Mouse (Mus musculus) midbrain, embryonic 12.5 days (tissue): ENCODE data around the gene Eng. TPM values are rescaled to one million over a fixed set of nuclear protein-coding genes. Genes with fewer than 3 reads are reported as not detected.

Experiments
- ATAC-seq: fragments of 200-750 bp; cut with Nextera tagmentation; 2 replicates; pipeline ENCODE4 v1.8.0; 2017; ENCODE audit warnings: low read depth, moderate TSS enrichment, moderate library complexity; ENCODE audit not compliant: low FRiP score
- H3K27ac ChIP-seq: fragments of 300-500 bp; sonication (generic); replicated peaks from 2 replicates; pipeline ENCODE4 v1.5.1; 2016; ENCODE audit warnings: mild to moderate bottlenecking
- H3K27me3 ChIP-seq: fragments of 300-500 bp; sonication (generic); 2 replicates; pipeline ENCODE4 v1.6.1; 2016; ENCODE audit warnings: mild to moderate bottlenecking
- H3K36me3 ChIP-seq: fragments of 300-500 bp; sonication (generic); 2 replicates; pipeline ENCODE4 v1.6.1; 2016
- H3K4me1 ChIP-seq: fragments of 300-500 bp; sonication (generic); 2 replicates; pipeline ENCODE4 v1.6.1; 2016
- H3K4me2 ChIP-seq: fragments of 300-500 bp; sonication (generic); replicated peaks from 2 replicates; pipeline ENCODE4 v1.6.1; 2016; ENCODE audit warnings: mild to moderate bottlenecking, moderate library complexity
- H3K4me3 ChIP-seq: fragments of 300-500 bp; sonication (generic); 2 replicates; pipeline ENCODE4 v1.5.1; 2016; ENCODE audit warnings: mild to moderate bottlenecking
- H3K9ac ChIP-seq: fragments of 300-500 bp; sonication (generic); replicated peaks from 2 replicates; pipeline ENCODE4 v1.6.1; 2016; ENCODE audit warnings: mild to moderate bottlenecking, moderate library complexity
- H3K9me3 ChIP-seq: fragments of 300-500 bp; sonication (generic); 2 replicates; pipeline ENCODE4 v1.6.1; 2016; ENCODE audit warnings: mild to moderate bottlenecking
- WGBS: fragments of 180-500 bp; shearing (Covaris S2); methylation state at CpG from one replicate; pipeline ENCODE4 v1.1.7; 2016; 5-methylcytosine and 5-hydroxymethylcytosine counted together
- polyA plus RNA-seq: library from polyadenylated mRNA; unstranded; fragments of >200 nt; fragmentation: Nextera tagmentation; extraction: Ambion mirVana; gene quantifications from 2 replicates; pipeline ENCODE4 v1.2.1, GENCODE M21; 2016

Gene Eng
- polyA plus RNA-seq, 1 experiment from 2014 or later, result 29.5 TPM

DNA sequence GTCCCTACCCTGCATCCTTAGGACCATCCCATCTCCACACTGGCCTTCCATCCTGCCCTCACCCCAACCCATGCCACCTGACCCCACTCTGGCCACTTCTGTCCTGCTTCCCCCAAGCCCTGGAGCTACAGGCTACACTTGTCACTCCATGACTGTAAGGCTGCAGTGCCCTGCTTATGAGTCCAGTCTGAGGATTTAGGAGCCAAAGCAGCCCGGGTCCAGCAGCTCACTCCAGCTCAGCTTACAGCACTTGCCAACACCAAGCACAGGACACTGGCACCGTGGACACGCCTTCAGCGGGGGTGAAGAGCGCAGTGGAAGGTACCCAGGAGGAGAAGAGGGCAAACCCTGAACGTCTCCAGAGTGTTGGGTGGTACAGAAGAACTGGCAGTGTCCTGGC, 60.6 kb downstream of the Eng start:
- Histone ChIP-seq H3K4me2 (no peak overlapping the region), H3K4me1 (peaks cover 10% of the 10 kb centered on the region), H3K27ac (no peak overlapping the region), H3K4me3 (no peak overlapping the region), H3K9ac (no peak overlapping the region), H3K36me3 (peaks cover 83% of the 10 kb centered on the region), H3K9me3 (no peaks in the 10 kb centered on the region), H3K27me3 (no peaks in the 10 kb centered on the region)
- 95% methylated on average over 6 of the region's 6 CpGs for WGBS
- ATAC-seq, result no peak

DNA sequence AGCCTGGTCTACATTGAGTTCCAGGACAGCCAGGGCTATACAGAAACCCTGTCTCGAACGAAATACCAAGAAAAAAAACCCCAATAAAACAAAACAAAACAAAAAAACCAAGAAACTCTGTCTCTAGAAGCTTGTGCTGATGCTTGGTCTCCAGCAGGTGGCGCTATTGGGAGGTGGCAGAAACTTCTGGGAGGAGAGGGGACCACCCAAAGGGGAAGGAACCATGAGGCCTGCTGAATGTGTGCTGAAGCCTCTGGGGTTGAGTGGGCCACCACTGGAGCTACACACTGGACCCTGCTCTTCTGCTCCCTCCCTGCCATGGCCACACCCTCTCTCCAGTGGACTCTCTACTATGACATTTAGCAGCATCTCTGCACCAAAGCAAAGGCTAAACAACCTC, 62.2 kb downstream of the Eng start:
- ATAC-seq, result no peak
- Histone ChIP-seq H3K4me1 (peaks cover 11% of the 10 kb centered on the region), H3K27me3 (no peaks in the 10 kb centered on the region), H3K9ac (no peak overlapping the region), H3K27ac (no peak overlapping the region), H3K9me3 (no peaks in the 10 kb centered on the region), H3K36me3 (peaks cover 71% of the 10 kb centered on the region), H3K4me2 (no peak overlapping the region), H3K4me3 (no peak overlapping the region)
- 46% methylated on average over 3 of the region's 3 CpGs for WGBS

DNA sequence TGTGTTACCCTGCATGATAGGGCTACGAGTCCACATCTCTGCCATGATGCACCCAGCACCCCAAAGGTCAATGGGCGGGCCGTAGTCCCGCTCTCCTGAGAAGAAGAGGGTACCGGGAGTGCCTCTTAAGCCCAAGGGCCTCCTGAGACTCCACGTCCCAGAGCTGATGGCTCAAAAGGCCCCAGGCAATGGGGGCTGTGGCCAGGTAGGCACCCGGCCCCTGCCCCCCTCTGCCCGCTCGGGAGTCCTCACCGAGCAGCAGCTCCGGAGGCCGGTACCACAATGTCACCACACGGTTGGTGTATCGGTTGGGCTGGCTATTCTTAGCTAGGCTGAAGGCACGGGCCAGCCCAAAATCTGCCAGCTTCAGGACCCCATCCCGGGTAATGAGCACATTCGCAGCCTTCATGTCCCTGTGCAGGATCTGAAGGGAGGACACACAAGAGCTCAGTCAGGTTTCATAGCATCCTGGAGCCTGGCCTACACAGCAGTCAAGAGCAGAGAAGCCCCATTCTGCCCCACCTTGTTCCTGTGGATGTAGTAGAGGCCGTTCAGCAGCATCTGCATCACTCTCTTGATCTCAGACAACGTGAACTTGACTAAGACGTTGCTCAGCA, 63.2 kb downstream of the Eng start:
- no peaks in the 10 kb centered on the region for H3K9me3 ChIP-seq
- H3K36me3 ChIP-seq, result peaks cover 61% of the 10 kb centered on the region
- no peak overlapping the region for H3K9ac ChIP-seq
- no peak for ATAC-seq
- 94% methylated on average over 20 of the region's 20 CpGs for WGBS
- H3K4me2 ChIP-seq, result no peak overlapping the region
- no peak overlapping the region for H3K27ac ChIP-seq
- no peaks in the 10 kb centered on the region for H3K27me3 ChIP-seq
- H3K4me1 ChIP-seq, result peaks cover 17% of the 10 kb centered on the region
- no peak overlapping the region for H3K4me3 ChIP-seq

DNA sequence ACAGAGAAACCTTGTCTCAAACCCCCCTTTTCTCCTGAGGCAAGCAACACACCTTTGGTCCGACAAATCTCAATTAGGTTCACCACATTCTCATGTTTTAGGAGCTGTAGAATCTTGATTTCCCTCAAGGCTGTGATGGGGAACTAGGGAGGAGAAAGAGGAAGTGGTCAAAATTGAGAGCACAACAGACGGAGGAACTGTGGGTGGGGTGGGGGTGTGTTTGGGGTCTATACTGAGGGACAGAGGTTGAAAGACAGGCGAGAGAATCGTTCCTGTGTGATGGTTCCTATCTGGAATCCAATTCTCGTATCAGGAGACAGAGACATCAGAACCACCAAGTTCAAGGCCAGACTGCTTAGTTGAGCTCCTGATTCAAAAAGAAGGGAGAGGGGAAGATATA, 64.0 kb downstream of the Eng start:
- Histone ChIP-seq H3K4me3 (no peak overlapping the region), H3K9ac (no peak overlapping the region), H3K4me1 (peaks cover 17% of the 10 kb centered on the region), H3K36me3 (peaks cover 53% of the 10 kb centered on the region), H3K27me3 (no peaks in the 10 kb centered on the region), H3K27ac (no peak overlapping the region), H3K4me2 (no peak overlapping the region), H3K9me3 (no peaks in the 10 kb centered on the region)
- WGBS, result 86% methylated on average over 5 of the region's 5 CpGs
- no peak for ATAC-seq

DNA sequence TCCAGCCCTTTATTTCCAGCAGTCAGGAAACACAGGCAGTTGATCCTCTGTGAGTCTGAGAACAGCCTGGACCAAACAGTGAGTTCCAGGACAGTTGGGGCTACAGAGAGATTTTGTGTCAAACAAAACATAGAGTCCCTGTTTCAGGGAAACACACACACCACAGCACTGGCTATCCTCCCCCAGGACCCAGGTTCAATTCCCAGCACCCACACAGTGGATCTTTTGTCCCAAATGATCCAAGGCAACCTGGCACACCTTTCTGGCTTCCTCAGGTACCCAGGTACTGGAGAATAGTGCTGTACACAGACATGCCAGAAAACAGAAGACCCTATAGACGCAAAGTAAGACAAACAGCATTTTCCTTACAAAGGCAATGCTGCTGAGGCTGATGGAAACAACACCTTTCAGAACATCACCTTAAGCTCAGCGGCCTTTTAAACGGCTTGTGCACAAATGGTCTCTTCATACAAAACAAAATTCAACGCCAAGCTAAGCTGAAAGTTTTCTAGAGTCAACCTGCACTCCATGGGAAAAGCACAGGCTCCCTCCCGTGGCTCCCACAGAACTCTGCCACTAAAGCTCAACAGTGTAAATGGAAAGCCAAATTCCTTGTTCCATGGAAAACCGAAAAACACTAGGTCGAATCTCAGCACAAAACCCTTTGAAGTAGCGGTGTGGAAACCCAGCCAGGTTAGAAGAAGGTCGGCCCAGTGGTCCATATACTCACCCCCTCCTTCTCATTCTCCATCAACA, 65.1 kb downstream of the Eng start:
- peaks cover 42% of the 10 kb centered on the region for H3K36me3 ChIP-seq
- H3K4me3 ChIP-seq, result peak overlapping the region; percentile 95
- peak overlapping the region; percentile 98; the same call in 1 of the 2 replicates for H3K27ac ChIP-seq
- no peaks in the 10 kb centered on the region for H3K27me3 ChIP-seq
- 33% methylated on average over 9 of the region's 9 CpGs for WGBS
- ATAC-seq, result no peak
- H3K4me1 ChIP-seq, result peaks cover 17% of the 10 kb centered on the region
- H3K4me2 ChIP-seq, result peak overlapping the region; percentile 99
- no peaks in the 10 kb centered on the region for H3K9me3 ChIP-seq
- peak overlapping the region; percentile 84 for H3K9ac ChIP-seq

DNA sequence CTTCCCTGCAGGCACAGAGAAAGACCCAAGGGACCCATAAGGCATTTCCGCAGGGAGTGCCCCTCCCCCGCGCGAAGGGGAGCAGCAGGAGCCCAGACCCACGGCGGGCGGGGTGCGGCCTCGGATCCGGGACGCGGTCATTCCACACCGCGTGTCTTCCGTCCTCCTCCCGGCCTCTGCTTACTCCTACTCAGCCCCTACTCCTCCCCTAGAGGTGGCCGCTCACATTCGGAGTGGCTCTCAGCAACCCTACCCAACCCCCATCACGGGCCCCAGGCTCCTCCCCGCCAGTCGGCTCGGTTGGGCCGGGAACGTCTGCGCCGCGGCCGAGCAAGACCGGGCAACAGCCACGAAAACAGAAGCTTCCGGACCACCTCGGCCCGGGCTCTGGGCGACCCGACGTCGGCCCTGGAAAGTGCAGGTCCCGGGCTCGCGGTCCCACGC, 65.7 kb downstream of the Eng start:
- no peaks in the 10 kb centered on the region for H3K9me3 ChIP-seq
- ATAC-seq, result peak; percentile 38
- H3K4me2 ChIP-seq, result peak overlapping the region; percentile 99
- no peaks in the 10 kb centered on the region for H3K27me3 ChIP-seq
- under 1% methylated on average over 41 of the region's 41 CpGs for WGBS
- peak overlapping the region; percentile 98 for H3K27ac ChIP-seq
- peak overlapping the region; percentile 84 for H3K9ac ChIP-seq
- H3K36me3 ChIP-seq, result peaks cover 36% of the 10 kb centered on the region
- H3K4me3 ChIP-seq, result peak overlapping the region; percentile 95
- peaks cover 17% of the 10 kb centered on the region for H3K4me1 ChIP-seq

DNA sequence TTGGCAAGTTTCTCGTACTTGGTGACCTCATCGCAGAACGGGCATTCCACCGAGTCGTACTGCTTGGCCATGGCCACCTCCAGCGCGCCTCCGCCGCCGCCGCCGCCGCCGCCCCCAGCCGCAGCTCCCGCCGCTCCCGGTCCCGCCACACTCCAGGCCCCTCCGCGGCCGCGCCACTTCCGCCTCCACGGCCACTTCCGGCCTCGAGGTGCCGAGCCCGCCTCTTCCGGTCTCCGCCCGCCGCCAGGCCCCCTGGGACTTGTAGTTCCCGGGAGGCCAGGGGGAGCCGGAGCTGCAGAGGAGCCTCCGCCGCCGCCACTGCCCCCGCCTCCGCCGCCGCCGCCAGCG, 66.2 kb downstream of the Eng start:
- WGBS, result 0% methylated on average over 27 of the region's 44 CpGs
- Histone ChIP-seq H3K36me3 (peaks cover 31% of the 10 kb centered on the region), H3K4me3 (peak overlapping the region; percentile 95), H3K9me3 (no peaks in the 10 kb centered on the region), H3K4me2 (peak overlapping the region; percentile 99), H3K4me1 (peaks cover 17% of the 10 kb centered on the region), H3K27ac (peak overlapping the region; percentile 98), H3K27me3 (no peaks in the 10 kb centered on the region), H3K9ac (peak overlapping the region; percentile 84)
- peak; percentile 85 for ATAC-seq

DNA sequence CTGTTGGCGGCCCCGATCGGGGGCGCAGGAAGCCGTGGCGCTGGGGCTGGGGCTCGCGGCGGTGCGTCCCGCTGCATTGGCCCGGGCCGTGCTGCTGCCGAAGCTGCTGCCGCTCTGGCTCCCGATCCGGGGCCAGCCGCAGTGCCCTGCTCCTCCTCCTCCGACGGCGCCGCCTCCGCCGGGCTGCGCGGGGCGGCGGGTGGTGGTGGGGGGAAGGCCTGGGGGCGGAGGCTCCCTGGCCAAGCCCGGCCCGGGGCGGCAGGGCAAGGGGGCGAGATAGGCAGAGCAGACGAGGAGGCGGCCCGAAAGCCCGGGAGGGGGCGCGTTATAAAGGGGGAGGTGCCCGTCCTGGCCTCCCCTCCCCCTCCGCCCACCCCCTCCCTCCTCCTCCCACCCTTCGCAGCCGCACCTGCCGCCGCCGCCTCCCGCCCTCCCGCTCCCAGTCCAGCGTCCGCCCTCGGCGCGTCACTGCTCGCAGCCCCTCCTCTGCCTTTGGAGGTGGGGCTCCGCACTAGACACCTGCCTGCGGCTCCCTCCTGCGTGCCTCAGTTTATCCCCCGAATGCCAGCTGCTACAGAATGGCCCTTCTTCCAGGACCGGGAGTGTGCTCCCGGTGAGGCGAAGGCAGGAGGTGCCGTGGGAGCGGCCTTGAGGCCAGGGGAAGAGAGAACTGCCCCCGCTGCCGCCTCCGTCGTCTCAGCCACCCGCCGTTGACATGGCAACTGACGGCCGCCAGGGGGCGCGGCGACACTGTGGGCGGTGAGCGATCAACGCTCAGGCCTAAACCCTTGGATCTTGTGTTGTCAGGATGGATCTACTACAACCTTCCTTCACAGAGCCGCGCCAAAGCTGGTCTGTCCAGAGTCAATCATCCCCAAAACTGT, 66.8 kb downstream of the Eng start, which contains the start of gene Cdk9:
TSS of gene Cdk9 (minus strand) at position 143 of the 884 bp plus-strand sequence.
- peak; percentile 84 for ATAC-seq
- peaks cover 25% of the 10 kb centered on the region for H3K36me3 ChIP-seq

DNA sequence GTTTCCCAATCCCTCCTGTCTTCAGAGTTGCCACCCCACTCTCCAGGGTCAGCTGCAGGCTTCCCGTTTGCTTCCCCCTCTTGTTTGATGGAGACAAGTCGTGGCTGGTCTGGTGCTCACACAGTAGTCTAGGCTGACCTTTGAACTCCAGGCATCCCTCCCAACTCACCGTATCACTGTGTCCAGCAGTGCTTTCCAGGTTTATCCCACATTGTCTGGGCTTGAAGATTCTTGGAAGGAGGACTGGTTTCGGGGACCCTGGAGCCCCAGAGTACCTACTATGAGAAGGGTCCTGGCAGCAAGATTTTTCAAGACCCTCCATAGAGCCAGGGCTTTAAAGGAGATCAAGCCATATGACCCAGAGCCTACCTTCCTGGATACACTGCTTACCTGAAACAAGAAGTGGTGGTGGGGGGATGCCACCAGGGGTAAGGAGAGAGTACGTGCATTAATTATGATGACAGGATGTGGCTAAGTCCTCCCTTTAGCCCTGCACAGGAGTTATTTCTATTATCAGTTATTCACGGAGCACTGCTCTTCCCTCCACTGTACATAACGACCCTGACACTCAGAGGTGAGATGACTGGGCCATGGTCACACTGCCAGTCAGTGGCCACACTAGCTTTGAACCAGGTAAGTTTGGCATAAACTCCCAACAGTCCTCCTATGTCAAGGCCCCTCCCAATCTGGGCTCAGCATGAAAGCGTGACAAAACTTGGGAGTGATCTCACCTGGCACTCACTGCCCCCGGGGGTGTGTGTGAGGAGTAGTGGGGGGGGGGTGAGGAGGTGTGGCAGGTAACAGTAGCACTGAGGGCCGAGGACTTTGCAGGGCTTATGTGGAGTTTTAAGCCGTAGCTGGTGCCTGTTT, 68.0 kb downstream of the Eng start:
- Histone ChIP-seq H3K9ac (peak overlapping the region; percentile 51; the same call in 1 of the 2 replicates), H3K4me2 (peak overlapping the region; percentile 99)

More for the DNA sequence above, 66.8 kb downstream of the Eng start, which contains the start of gene Cdk9:
- WGBS, result under 1% methylated on average over 61 of the region's 79 CpGs
- Histone ChIP-seq H3K9me3 (no peaks in the 10 kb centered on the region), H3K4me1 (peaks cover 17% of the 10 kb centered on the region), H3K27me3 (no peaks in the 10 kb centered on the region), H3K4me2 (peak within 1 kb of the TSS; percentile 99), H3K9ac (peak within 1 kb of the TSS; percentile 84), H3K27ac (peak within 1 kb of the TSS; percentile 98), H3K4me3 (peak within 1 kb of the TSS; percentile 95)

DNA sequence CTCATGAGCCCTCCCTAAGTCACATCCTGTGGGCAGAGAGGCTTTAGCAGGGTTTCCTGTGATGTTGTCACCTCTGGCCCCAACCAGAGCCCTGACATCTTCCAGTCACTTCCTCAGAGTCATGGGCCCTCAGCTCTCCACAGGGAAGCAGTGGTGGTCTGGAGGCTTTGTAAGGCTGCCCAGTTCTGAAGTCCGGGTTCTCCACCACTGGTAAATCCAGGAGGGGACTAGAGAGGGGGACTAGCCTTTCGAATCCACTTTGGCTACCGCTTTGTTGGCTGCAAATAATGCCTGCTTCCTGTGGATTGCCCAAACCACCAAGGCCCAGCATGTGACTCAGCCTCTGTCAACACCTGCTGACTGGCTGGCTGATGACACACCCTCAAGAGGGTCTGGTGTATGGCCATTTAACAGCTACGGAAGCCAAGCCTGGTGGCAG, 68.6 kb downstream of the Eng start:
- Histone ChIP-seq H3K9ac (no peak overlapping the region), H3K9me3 (no peaks in the 10 kb centered on the region), H3K36me3 (peaks cover 7% of the 10 kb centered on the region), H3K27me3 (no peaks in the 10 kb centered on the region), H3K4me1 (peaks cover 22% of the 10 kb centered on the region), H3K4me3 (no peak overlapping the region), H3K4me2 (no peak overlapping the region), H3K27ac (no peak overlapping the region)
- ATAC-seq, result no peak
- 78% methylated on average over 4 of the region's 4 CpGs for WGBS

More for the DNA sequence above, 68.0 kb downstream of the Eng start:
- no peaks in the 10 kb centered on the region for H3K9me3 ChIP-seq
- WGBS, result 65% methylated on average over 11 of the region's 11 CpGs
- no peaks in the 10 kb centered on the region for H3K27me3 ChIP-seq
- no peak for ATAC-seq
- peaks cover 22% of the 10 kb centered on the region for H3K4me1 ChIP-seq
- H3K27ac ChIP-seq, result peak overlapping the region; percentile 98
- no peak overlapping the region for H3K4me3 ChIP-seq
- peaks cover 13% of the 10 kb centered on the region for H3K36me3 ChIP-seq

DNA sequence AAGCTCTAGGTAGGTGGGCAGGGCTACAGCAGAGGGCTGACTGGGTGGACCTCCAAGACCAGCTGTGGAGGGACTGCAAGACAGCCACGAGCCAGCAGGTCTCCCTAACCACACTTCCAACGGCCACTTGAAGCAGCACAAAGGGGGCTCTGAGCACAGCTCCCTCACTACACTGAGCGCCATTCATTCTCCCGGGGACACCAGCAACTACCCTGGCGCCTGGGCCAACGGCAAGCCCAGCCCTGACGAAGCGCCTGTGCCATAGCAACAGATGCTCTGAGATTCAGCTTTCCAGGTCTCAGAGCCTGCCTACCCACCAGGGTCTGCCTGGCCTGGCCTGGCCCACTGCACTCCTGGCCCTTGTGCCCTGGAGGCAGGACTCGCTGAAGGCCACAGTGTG, 72.4 kb downstream of the Eng start:
- no peaks in the 10 kb centered on the region for H3K9me3 ChIP-seq
- H3K9ac ChIP-seq, result no peak overlapping the region
- no peaks in the 10 kb centered on the region for H3K36me3 ChIP-seq
- H3K4me2 ChIP-seq, result no peak overlapping the region
- no peak overlapping the region for H3K27ac ChIP-seq
- H3K4me3 ChIP-seq, result no peak overlapping the region
- H3K4me1 ChIP-seq, result peaks cover 14% of the 10 kb centered on the region
- ATAC-seq, result 0 out of 2 replicates have a peak, but pooled peaks have one; percentile 20
- WGBS, result 48% methylated on average over 9 of the region's 9 CpGs
- H3K27me3 ChIP-seq, result peaks cover 4% of the 10 kb centered on the region; the same call in 1 of the 2 replicates
